Mouse (Mus musculus): ENCODE measurements at regions not wholly inside any gene's neighbourhood (a gene's known extent, or its start where the extent isn't known, plus 50 kb on each side); places are given as distances from the start of the nearest gene placed in this dataset.
"Not testable (repeated sequence)": the region's sequence is repeated elsewhere in the genome, so short reads cannot be mapped to it uniquely, and the experiment has no call there.

DNA sequence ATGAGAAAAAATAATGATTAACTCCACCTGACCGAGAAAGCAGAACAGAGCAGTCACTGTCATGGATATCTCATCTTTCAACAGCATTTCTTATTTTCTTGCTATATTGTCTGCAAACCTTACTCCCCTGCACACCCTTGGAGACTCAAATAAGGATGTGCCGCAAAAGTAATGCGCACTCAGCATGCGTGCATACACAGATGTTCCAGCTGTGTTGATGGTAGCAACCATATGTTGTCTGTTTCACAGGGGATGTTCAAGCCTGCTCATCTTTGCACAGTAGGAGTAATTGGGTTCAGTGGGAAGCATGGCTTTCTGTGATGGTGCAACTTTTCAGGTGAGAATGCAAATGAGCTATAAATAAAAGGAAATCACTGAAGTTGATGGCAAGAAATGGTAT lies 1182.9 kb upstream of the Manea start:
- Histone ChIP-seq H3K27me3 (replicated peaks; ENCODE audit: low read depth, poor library complexity, severe bottlenecking) (no peaks in the 10 kb centered on the region), H3K4me3 (no peak overlapping the region), H3K36me3 (replicated peaks) (no peaks in the 10 kb centered on the region), H3K9me3 (no peaks in the 10 kb centered on the region), H3K4me1 (no peaks in the 10 kb centered on the region), H3K27ac (replicated peaks) (no peak overlapping the region)
- no peak for DNase-seq (ENCODE audit: low spot score)
- 88% methylated on average over 4 of the region's 4 CpGs for WGBS

- no peak overlapping the region for H3K27ac ChIP-seq (replicated peaks)
- WGBS = 86% methylated on average over 4 of the region's 4 CpGs
Observed at GRCm38 (mm10) chr4:27520295-27520694, 1173.6 kb upstream of the Manea start.

GRCm38 (mm10) chr4:27504829-27505804 lies 1158.4 kb upstream of the Manea start:
- peak; percentile 17 for DNase-seq (ENCODE audit: low spot score)
- no peak overlapping the region for H3K4me3 ChIP-seq
- no peaks in the 10 kb centered on the region for H3K36me3 ChIP-seq (replicated peaks)
- 0 out of 2 replicates have a peak, but pooled peaks cover 4% of the 10 kb centered on the region for H3K4me1 ChIP-seq
- WGBS = 66% methylated on average over 14 of the region's 14 CpGs
- no peaks in the 10 kb centered on the region for H3K9me3 ChIP-seq
- H3K27ac ChIP-seq (replicated peaks) = no peak overlapping the region
- no peaks in the 10 kb centered on the region for H3K27me3 ChIP-seq (replicated peaks; ENCODE audit: low read depth, poor library complexity, severe bottlenecking)

More at GRCm38 (mm10) chr4:27520295-27520694, 1173.6 kb upstream of the Manea start:
- no peaks in the 10 kb centered on the region for H3K36me3 ChIP-seq (replicated peaks)
- no peaks in the 10 kb centered on the region for H3K4me1 ChIP-seq
- no peak for DNase-seq (ENCODE audit: low spot score)
- H3K4me3 ChIP-seq = no peak overlapping the region
- H3K27me3 ChIP-seq (replicated peaks; ENCODE audit: low read depth, poor library complexity, severe bottlenecking) = no peaks in the 10 kb centered on the region
- no peaks in the 10 kb centered on the region for H3K9me3 ChIP-seq

DNA sequence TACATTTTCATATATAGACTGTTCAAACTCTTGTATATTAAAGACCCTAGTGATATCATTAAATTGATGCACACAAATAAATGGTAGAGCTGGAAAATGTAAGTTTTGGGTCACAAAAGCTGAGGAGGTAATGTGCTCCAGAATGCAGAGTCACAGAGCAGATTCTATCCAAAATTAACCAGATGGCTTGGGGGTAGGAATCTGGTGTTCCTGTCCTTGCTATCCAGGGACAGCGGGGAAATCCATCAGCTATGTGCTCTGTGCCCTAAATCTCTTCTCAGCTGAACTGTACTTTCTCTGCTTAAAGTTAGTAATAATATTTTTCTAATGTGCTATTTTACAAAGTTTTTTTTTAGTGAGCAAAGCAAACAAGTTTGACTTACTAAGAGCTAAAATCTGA lies 1151.2 kb upstream of the Manea start:
- Histone ChIP-seq H3K27ac (replicated peaks) (no peak overlapping the region), H3K36me3 (replicated peaks) (no peaks in the 10 kb centered on the region), H3K9me3 (no peaks in the 10 kb centered on the region), H3K4me3 (no peak overlapping the region), H3K4me1 (no peaks in the 10 kb centered on the region), H3K27me3 (replicated peaks; ENCODE audit: low read depth, poor library complexity, severe bottlenecking) (no peaks in the 10 kb centered on the region)
- 68% methylated on average over 1 of the region's 1 CpGs for WGBS
- DNase-seq (ENCODE audit: low spot score) = no peak

- no peaks in the 10 kb centered on the region for H3K4me1 ChIP-seq
- WGBS = 71% methylated on average over 1 of the region's 1 CpGs
- no peak for DNase-seq (ENCODE audit: low spot score)
- no peak overlapping the region for H3K4me3 ChIP-seq
- H3K27ac ChIP-seq (replicated peaks) = no peak overlapping the region
- no peaks in the 10 kb centered on the region for H3K36me3 ChIP-seq (replicated peaks)
- no peaks in the 10 kb centered on the region for H3K27me3 ChIP-seq (replicated peaks; ENCODE audit: low read depth, poor library complexity, severe bottlenecking)
- H3K9me3 ChIP-seq = no peaks in the 10 kb centered on the region
Observed at GRCm38 (mm10) chr4:27497274-27497673, 1150.6 kb upstream of the Manea start.

GRCm38 (mm10) chr4:27491312-27491711 lies 1144.6 kb upstream of the Manea start:
- H3K36me3 ChIP-seq (replicated peaks) = no peaks in the 10 kb centered on the region
- H3K4me1 ChIP-seq = no peaks in the 10 kb centered on the region
- H3K4me3 ChIP-seq = no peak overlapping the region
- H3K27ac ChIP-seq (replicated peaks) = no peak overlapping the region
- 87% methylated on average over 2 of the region's 2 CpGs for WGBS
- H3K27me3 ChIP-seq (replicated peaks; ENCODE audit: low read depth, poor library complexity, severe bottlenecking) = no peaks in the 10 kb centered on the region
- no peak for DNase-seq (ENCODE audit: low spot score)
- no peaks in the 10 kb centered on the region for H3K9me3 ChIP-seq

DNA sequence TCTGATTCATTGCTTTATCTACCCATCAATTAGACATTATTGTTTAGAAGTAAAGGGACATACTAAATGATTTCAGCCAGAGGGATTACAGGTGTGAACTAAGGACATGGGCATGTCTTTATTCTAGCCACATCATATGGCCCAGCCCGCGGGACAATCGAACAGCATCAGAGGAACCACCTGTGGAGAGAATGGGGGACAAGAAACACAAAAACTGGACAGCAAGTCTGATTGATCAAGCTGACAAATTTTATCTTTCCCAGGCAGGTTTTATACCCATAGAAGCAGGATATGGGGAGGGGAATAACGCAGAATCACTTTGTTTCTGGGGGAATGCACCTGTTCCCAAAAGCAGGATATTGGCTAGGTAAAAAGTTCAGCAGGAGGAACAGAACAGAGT lies 1103.2 kb upstream of the Manea start:
- no peak overlapping the region for H3K4me3 ChIP-seq
- H3K27ac ChIP-seq (replicated peaks) = no peak overlapping the region
- no peaks in the 10 kb centered on the region for H3K4me1 ChIP-seq
- 95% methylated on average over 4 of the region's 4 CpGs for WGBS
- 0 out of 2 replicates have a peak, but pooled peaks cover 2% of the 10 kb centered on the region for H3K9me3 ChIP-seq
- no peaks in the 10 kb centered on the region for H3K27me3 ChIP-seq (replicated peaks; ENCODE audit: low read depth, poor library complexity, severe bottlenecking)
- no peaks in the 10 kb centered on the region for H3K36me3 ChIP-seq (replicated peaks)
- no peak for DNase-seq (ENCODE audit: low spot score)

DNA sequence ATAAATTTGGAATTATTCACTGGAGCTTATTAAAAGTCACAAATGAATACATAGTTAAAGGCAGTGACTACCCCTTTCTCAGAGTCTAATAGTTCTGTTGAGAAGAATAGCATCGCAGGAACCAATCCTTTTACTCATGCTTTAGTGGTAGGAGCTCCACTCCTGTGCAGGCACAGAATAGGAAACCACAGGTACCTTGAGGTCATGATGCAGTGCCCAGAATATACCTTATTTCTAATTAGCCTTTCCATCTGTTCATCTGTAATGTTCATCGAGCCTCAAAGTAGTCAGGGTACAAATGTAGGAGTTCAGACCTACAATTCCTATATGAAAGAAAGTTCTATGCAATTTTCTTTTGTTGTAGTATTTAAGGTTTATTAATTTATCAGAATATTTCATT lies 1099.6 kb upstream of the Manea start:
- no peak overlapping the region for H3K4me3 ChIP-seq
- H3K27ac ChIP-seq (replicated peaks) = no peak overlapping the region
- H3K4me1 ChIP-seq = no peaks in the 10 kb centered on the region
- H3K27me3 ChIP-seq (replicated peaks; ENCODE audit: low read depth, poor library complexity, severe bottlenecking) = no peaks in the 10 kb centered on the region
- WGBS = 91% methylated on average over 2 of the region's 2 CpGs
- H3K36me3 ChIP-seq (replicated peaks) = no peaks in the 10 kb centered on the region
- DNase-seq (ENCODE audit: low spot score) = no peak
- 0 out of 2 replicates have a peak, but pooled peaks cover 2% of the 10 kb centered on the region for H3K9me3 ChIP-seq

DNA sequence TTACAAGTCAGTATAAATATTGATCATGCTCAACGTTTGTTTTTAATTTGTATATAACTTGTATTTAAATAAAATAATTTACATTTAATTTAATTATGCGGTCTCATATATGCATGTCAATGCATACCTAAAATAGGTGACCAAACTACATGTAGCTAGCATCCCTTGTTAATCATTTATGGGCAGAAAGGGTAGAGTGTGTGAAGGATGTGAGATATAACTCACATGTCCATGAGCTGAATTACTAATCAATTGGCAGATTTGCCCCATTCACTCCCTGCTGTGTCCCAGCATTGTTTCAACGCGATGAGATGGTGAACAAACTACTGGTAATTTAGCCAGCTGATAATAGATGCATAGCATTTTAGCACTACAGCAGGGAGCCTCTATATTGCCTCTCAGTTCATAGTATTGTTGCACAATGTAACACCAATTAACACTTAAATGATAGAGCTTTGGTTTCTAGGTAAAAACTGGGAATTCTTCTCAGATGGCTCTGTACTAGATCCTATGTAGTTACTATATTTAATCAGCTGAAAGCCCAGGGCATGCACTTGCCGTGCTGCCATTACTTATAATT lies 1082.6 kb upstream of the Manea start:
- DNase-seq (ENCODE audit: low spot score) = no peak
- Histone ChIP-seq H3K4me1 (no peaks in the 10 kb centered on the region), H3K27ac (replicated peaks) (no peak overlapping the region), H3K27me3 (replicated peaks; ENCODE audit: low read depth, poor library complexity, severe bottlenecking) (no peaks in the 10 kb centered on the region), H3K36me3 (replicated peaks) (no peaks in the 10 kb centered on the region), H3K9me3 (no peaks in the 10 kb centered on the region), H3K4me3 (no peak overlapping the region)
- WGBS = 78% methylated on average over 5 of the region's 5 CpGs

- Histone ChIP-seq H3K9me3 (no peaks in the 10 kb centered on the region), H3K4me3 (no peak overlapping the region), H3K36me3 (replicated peaks) (no peaks in the 10 kb centered on the region), H3K27ac (replicated peaks) (no peak overlapping the region), H3K4me1 (no peaks in the 10 kb centered on the region), H3K27me3 (replicated peaks; ENCODE audit: low read depth, poor library complexity, severe bottlenecking) (no peaks in the 10 kb centered on the region)
- no peak for DNase-seq (ENCODE audit: low spot score)
- 89% methylated on average over 7 of the region's 7 CpGs for WGBS
Observed at GRCm38 (mm10) chr4:27425902-27426301, 1079.2 kb upstream of the Manea start.

GRCm38 (mm10) chr4:27423846-27424245 lies 1077.2 kb upstream of the Manea start:
- 95% methylated on average over 3 of the region's 3 CpGs for WGBS
- no peak for DNase-seq (ENCODE audit: low spot score)
- Histone ChIP-seq H3K27ac (replicated peaks) (no peak overlapping the region), H3K36me3 (replicated peaks) (no peaks in the 10 kb centered on the region), H3K4me3 (no peak overlapping the region), H3K9me3 (no peaks in the 10 kb centered on the region), H3K27me3 (replicated peaks; ENCODE audit: low read depth, poor library complexity, severe bottlenecking) (no peaks in the 10 kb centered on the region), H3K4me1 (no peaks in the 10 kb centered on the region)

- H3K27ac ChIP-seq (replicated peaks) = no peak overlapping the region
- 80% methylated on average over 2 of the region's 2 CpGs for WGBS
- no peaks in the 10 kb centered on the region for H3K27me3 ChIP-seq (replicated peaks; ENCODE audit: low read depth, poor library complexity, severe bottlenecking)
- no peaks in the 10 kb centered on the region for H3K4me1 ChIP-seq
- H3K36me3 ChIP-seq (replicated peaks) = no peaks in the 10 kb centered on the region
- H3K9me3 ChIP-seq = no peaks in the 10 kb centered on the region
- no peak for DNase-seq (ENCODE audit: low spot score)
- H3K4me3 ChIP-seq = no peak overlapping the region
Observed at GRCm38 (mm10) chr4:27418517-27418916, 1071.8 kb upstream of the Manea start.

DNA sequence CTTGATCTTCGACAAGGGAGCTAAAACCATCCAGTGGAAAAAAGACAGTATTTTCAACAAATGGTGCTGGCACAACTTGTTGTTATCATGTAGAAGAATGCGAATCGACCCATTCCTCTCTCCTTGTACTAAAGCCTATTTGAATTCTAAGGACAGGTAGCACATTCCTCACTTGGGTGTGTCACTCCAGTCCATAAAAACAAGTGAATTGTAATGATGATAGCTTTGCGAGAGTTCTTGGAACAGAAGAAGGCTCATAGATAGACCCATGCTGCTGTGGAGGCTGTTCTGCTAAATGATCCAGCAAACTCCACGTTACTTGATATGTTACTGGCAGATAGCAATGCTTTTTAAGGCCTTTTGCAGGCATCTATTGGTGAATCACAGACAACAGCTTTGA lies 1038.2 kb upstream of the Manea start:
- not testable (repeated sequence) for DNase-seq (ENCODE audit: low spot score); H3K4me1 ChIP-seq; H3K36me3 ChIP-seq (replicated peaks); H3K27me3 ChIP-seq (replicated peaks; ENCODE audit: low read depth, poor library complexity, severe bottlenecking); H3K9me3 ChIP-seq; H3K4me3 ChIP-seq; H3K27ac ChIP-seq (replicated peaks)
- 85% methylated on average over 5 of the region's 5 CpGs for WGBS
